Mouse (Mus musculus): ENCODE measurements at regions not wholly inside any gene's neighbourhood (a gene's known extent, or its start where the extent isn't known, plus 50 kb on each side); places are given as distances from the start of the nearest gene placed in this dataset.

GRCm38 (mm10) chrX:99350233-99350632 lies 120.8 kb downstream of the Pja1 start:
- intact Hi-C loops (cut with DNase I): no loop called here
- no peak for DNase-seq

GRCm38 (mm10) chrX:99340223-99340622 lies 130.8 kb downstream of the Pja1 start:
- no peak for DNase-seq
- intact Hi-C loops (cut with DNase I): no loop called here

- intact Hi-C loops (cut with DNase I): no loop called here
- DNase-seq: no peak
These were observed 131.8 kb downstream of the Pja1 start for GRCm38 (mm10) chrX:99339081-99339876.

GRCm38 (mm10) chrX:99336616-99337553 lies 134.2 kb downstream of the Pja1 start:
- DNase-seq: no peak
- intact Hi-C loops (cut with DNase I): no loop called here

GRCm38 (mm10) chrX:99335886-99336589 lies 135.0 kb downstream of the Pja1 start:
- intact Hi-C loops (cut with DNase I): no loop called here

GRCm38 (mm10) chrX:99332457-99332770 lies 138.7 kb downstream of the Pja1 start:
- intact Hi-C loops (cut with DNase I): no loop called here
- DNase-seq: no peak

More at GRCm38 (mm10) chrX:99335886-99336589, 135.0 kb downstream of the Pja1 start:
- DNase-seq: no peak

- no peak for DNase-seq
- intact Hi-C loops (cut with DNase I): no loop called here
These were observed 139.2 kb downstream of the Pja1 start for GRCm38 (mm10) chrX:99331764-99332456.

GRCm38 (mm10) chrX:99330386-99330785 lies 140.7 kb downstream of the Pja1 start:
- intact Hi-C loops (cut with DNase I): no loop called here
- no peak for DNase-seq

- DNase-seq: no peak
- intact Hi-C loops (cut with DNase I): no loop called here
These were observed 142.5 kb downstream of the Pja1 start for GRCm38 (mm10) chrX:99328576-99328975.

- DNase-seq: peak; percentile 65
- intact Hi-C loops (cut with DNase I): no loop called here
These were observed 144.9 kb downstream of the Pja1 start for GRCm38 (mm10) chrX:99326167-99326566.

GRCm38 (mm10) chrX:99325460-99325859 lies 145.6 kb downstream of the Pja1 start:
- DNase-seq: peak; percentile 64
- intact Hi-C loops (cut with DNase I): no loop called here

- intact Hi-C loops (cut with DNase I): no loop called here
- DNase-seq: no peak
These were observed 146.4 kb downstream of the Pja1 start for GRCm38 (mm10) chrX:99324546-99325170.

- no peak for DNase-seq
- intact Hi-C loops (cut with DNase I): no loop called here
These were observed 151.3 kb downstream of the Pja1 start for GRCm38 (mm10) chrX:99319791-99320190.

GRCm38 (mm10) chrX:99319163-99319562 lies 151.9 kb downstream of the Pja1 start:
- no peak for DNase-seq
- intact Hi-C loops (cut with DNase I): no loop called here

GRCm38 (mm10) chrX:99318141-99318540 lies 152.9 kb downstream of the Pja1 start:
- intact Hi-C loops (cut with DNase I): no loop called here
- DNase-seq: peak; percentile 51

GRCm38 (mm10) chrX:99317736-99318135 lies 153.3 kb downstream of the Pja1 start:
- intact Hi-C loops (cut with DNase I): no loop called here
- DNase-seq: no peak

GRCm38 (mm10) chrX:99316410-99317056 lies 154.5 kb downstream of the Pja1 start:
- intact Hi-C loops (cut with DNase I): no loop called here
- peak; percentile 49 for DNase-seq

- intact Hi-C loops (cut with DNase I): no loop called here
- no peak for DNase-seq
These were observed 163.2 kb downstream of the Efnb1 start for GRCm38 (mm10) chrX:99299110-99299509.

GRCm38 (mm10) chrX:99294726-99295125 lies 158.8 kb downstream of the Efnb1 start:
- no peak for DNase-seq
- intact Hi-C loops (cut with DNase I): no loop called here

- intact Hi-C loops (cut with DNase I): no loop called here
- DNase-seq: no peak
These were observed 158.0 kb downstream of the Efnb1 start for GRCm38 (mm10) chrX:99293967-99294366.

All from left cerebral cortex, postnatal 4 days (tissue).